Mouse (Mus musculus) limb, embryonic 15.5 days (tissue): ENCODE measurements around the gene Pabpc1l. TPM values are rescaled to one million over a fixed set of nuclear protein-coding genes. Genes with fewer than 3 reads are reported as not detected.
"Not testable (repeated sequence)": the region's sequence is repeated elsewhere in the genome, so short reads cannot be mapped to it uniquely, and the experiment has no call there.

ENCODE experiments used
- ATAC-seq: fragments of 200-750 bp; cut with Nextera tagmentation; 2 replicates; pipeline ENCODE4 v1.8.0; 2017; ENCODE audit warnings: low read depth, moderate TSS enrichment; ENCODE audit not compliant: insufficient number of reproducible peaks, low FRiP score, low TSS enrichment
- H3K27ac ChIP-seq: fragments of 300-500 bp; sonication (generic); 2 replicates; pipeline ENCODE4 v1.5.1; 2015; ENCODE audit warnings: moderate library complexity, mild to moderate bottlenecking, inconsistent platforms
- H3K27me3 ChIP-seq: fragments of 300-500 bp; sonication (generic); 2 replicates; pipeline ENCODE4 v1.6.1; 2015; ENCODE audit warnings: inconsistent platforms
- H3K36me3 ChIP-seq: fragments of 300-500 bp; sonication (generic); 2 replicates; pipeline ENCODE4 v1.6.1; 2015; ENCODE audit warnings: inconsistent platforms
- H3K4me1 ChIP-seq: fragments of 300-500 bp; sonication (generic); 2 replicates; pipeline ENCODE4 v1.6.1; 2015; ENCODE audit warnings: inconsistent platforms
- H3K4me2 ChIP-seq: fragments of 300-500 bp; sonication (generic); 2 replicates; pipeline ENCODE4 v1.6.1; 2015; ENCODE audit warnings: mild to moderate bottlenecking, inconsistent platforms
- H3K4me3 ChIP-seq: fragments of 300-500 bp; sonication (generic); 2 replicates; pipeline ENCODE4 v1.5.1; 2015; ENCODE audit warnings: mild to moderate bottlenecking, inconsistent platforms
- H3K9ac ChIP-seq: fragments of 300-500 bp; sonication (generic); 2 replicates; pipeline ENCODE4 v1.6.1; 2015; ENCODE audit warnings: inconsistent platforms
- H3K9me3 ChIP-seq: fragments of 300-500 bp; sonication (generic); 2 replicates; pipeline ENCODE4 v1.6.1; 2016; ENCODE audit warnings: inconsistent platforms
- WGBS: fragments of 180-500 bp; shearing (Covaris S2); methylation state at CpG from one replicate; pipeline ENCODE4 v1.1.7; 2015; 5-methylcytosine and 5-hydroxymethylcytosine counted together
- polyA plus RNA-seq: library from polyadenylated mRNA; unstranded; fragments of >200 nt; fragmentation: Nextera tagmentation; extraction: Ambion mirVana; gene quantifications from 2 replicates; pipeline ENCODE4 v1.2.1, GENCODE M21; 2015

Pabpc1l gene
- polyA plus RNA-seq, 1 experiment from 2014 or later, result 1.5 TPM

- no peak for ATAC-seq
- WGBS, result 93% methylated on average over 1 of the region's 1 CpGs
- peaks cover 3% of the 10 kb centered on the region for H3K4me1 ChIP-seq
- no peaks in the 10 kb centered on the region for H3K27me3 ChIP-seq
- no peak overlapping the region for H3K4me2 ChIP-seq
- no peak overlapping the region for H3K9ac ChIP-seq
- H3K9me3 ChIP-seq, result no peaks in the 10 kb centered on the region
- no peaks in the 10 kb centered on the region for H3K36me3 ChIP-seq
- no peak overlapping the region for H3K4me3 ChIP-seq
- no peak overlapping the region for H3K27ac ChIP-seq
Measured at GRCm38 (mm10) chr2:164038407-164039028, 13.3 kb downstream of the Pabpc1l start.

DNA sequence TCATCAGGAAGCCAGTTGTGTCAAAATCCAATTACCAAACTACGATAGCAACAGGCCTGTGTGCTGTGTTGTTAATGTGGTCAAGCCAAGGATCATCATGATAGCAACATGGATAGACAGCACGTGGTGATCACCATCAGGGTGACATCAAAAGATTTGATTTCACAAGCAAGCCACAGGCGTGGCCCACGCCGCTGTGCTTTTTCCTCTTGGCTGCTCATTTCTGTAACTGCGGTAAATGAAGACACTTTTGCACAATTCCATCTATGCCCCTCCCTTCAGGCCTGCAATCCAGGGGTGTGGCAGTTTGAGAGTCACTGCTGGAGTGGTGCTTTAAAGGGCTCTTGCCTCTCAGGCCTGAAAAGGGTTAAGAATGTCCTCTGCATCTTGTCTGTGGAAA lies 15.7 kb downstream of the Pabpc1l start:
- no peak overlapping the region for H3K4me3 ChIP-seq
- H3K4me1 ChIP-seq, result peaks cover 3% of the 10 kb centered on the region
- H3K9ac ChIP-seq, result no peak overlapping the region
- no peak overlapping the region for H3K4me2 ChIP-seq
- H3K27ac ChIP-seq, result no peak overlapping the region
- no peaks in the 10 kb centered on the region for H3K36me3 ChIP-seq
- WGBS, result 80% methylated on average over 6 of the region's 6 CpGs
- no peaks in the 10 kb centered on the region for H3K27me3 ChIP-seq
- no peak for ATAC-seq
- H3K9me3 ChIP-seq, result no peaks in the 10 kb centered on the region

DNA sequence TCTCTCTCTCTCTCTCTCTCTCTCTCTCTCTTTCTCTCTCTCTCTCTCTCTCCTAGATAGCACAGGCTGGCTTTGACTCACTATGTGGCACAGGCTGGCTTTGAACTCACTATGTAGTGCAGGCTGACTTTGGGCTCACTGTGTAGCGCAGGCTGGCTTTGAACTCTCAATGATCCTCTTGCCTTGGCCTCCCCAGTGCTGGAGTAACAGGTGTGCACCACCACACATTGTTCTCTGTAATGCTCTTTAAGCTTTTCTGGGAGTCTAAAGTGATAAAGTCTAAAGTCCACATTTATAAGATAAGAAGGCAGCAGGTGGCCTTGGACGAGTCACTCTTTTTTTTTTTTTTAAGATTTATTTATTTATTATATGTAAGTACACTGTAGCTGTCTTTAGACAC lies 16.3 kb downstream of the Pabpc1l start:
- ATAC-seq, result no peak
- 78% methylated on average over 2 of the region's 2 CpGs for WGBS
- H3K4me3 ChIP-seq, result no peak overlapping the region
- no peaks in the 10 kb centered on the region for H3K36me3 ChIP-seq
- H3K9me3 ChIP-seq, result no peaks in the 10 kb centered on the region
- no peaks in the 10 kb centered on the region for H3K27me3 ChIP-seq
- no peak overlapping the region for H3K4me2 ChIP-seq
- H3K4me1 ChIP-seq, result peaks cover 3% of the 10 kb centered on the region
- H3K27ac ChIP-seq, result no peak overlapping the region
- no peak overlapping the region for H3K9ac ChIP-seq

DNA sequence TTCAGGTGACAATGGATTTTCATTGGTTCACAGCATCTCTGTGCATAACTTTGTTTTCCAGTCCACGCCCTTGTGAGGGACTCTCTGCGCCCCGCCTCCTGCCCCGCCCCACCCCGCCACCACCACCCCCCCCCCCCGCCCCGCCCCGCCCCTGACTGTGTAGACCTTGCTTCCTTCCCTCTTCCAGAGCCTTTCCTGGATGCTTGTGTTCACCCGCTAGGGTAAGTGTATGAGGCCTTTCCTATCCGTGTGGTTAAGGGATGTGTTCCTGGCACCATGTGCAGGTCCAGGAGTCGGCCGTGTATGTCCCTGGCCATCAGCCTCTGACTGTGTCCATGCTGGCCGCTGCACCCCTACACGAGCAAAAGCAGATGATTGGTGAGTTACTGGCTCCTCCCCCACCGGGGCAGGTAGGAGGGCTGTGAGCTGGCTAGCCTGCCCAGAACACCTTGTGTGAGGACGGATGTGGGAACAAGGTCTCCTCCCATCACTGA lies 22.0 kb downstream of the Pabpc1l start:
- 4% methylated on average over 10 of the region's 16 CpGs for WGBS
- peak; percentile 37 for ATAC-seq
- Histone ChIP-seq H3K27me3 (no peaks in the 10 kb centered on the region), H3K27ac (no peak overlapping the region), H3K9me3 (no peaks in the 10 kb centered on the region), H3K4me1 (peaks cover 3% of the 10 kb centered on the region), H3K36me3 (peaks cover 9% of the 10 kb centered on the region), H3K9ac (no peak overlapping the region), H3K4me2 (peak overlapping the region; percentile 41), H3K4me3 (peak overlapping the region; percentile 28)

DNA sequence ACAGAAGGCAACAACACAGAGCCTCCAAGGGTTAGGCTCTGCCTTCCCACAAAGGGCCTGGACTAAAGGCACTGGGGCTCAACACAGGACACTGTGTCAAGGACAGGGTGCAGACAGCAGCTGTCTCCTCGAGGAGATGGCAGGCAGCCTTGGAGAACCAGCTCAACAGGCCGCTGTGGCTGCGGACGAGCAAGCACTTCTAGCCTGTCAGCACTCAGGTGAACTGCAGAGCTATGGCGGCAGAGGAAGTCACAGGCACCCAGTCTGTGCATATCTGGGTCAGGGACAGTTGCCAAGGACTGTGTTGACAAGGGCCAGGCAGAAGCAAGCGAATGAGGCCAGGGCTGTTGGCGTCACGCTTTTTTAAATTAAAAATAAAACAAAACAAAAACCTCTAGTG lies 28.5 kb downstream of the Pabpc1l start:
- no peak for ATAC-seq
- no peak overlapping the region for H3K4me3 ChIP-seq
- H3K27me3 ChIP-seq, result no peaks in the 10 kb centered on the region
- H3K27ac ChIP-seq, result no peak overlapping the region
- no peak overlapping the region for H3K4me2 ChIP-seq
- 88% methylated on average over 8 of the region's 8 CpGs for whole genome bisulfite sequencing
- H3K9me3 ChIP-seq, result no peaks in the 10 kb centered on the region
- H3K4me1 ChIP-seq, result no peaks in the 10 kb centered on the region
- no peak overlapping the region for H3K9ac ChIP-seq
- peaks cover 67% of the 10 kb centered on the region for H3K36me3 ChIP-seq

DNA sequence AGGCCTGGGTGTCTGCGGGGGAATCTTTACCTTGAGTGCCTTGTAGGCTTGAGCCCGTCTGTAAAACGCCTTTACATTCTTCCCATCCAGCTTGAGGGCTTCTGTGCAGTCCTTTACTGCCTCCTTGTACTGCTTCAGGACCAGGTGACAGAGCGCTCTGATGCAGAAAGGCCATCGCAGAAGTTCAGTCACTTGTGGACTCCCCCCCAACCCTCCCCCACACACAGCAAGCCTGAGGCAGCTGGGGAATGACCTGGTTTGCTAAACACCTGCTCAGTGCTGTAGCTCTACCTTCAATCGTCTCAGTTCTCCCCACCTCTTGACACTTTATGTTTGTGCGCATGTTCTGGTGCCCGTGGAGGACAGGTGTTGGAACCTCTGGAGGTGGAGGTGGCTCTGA lies 29.4 kb downstream of the Pabpc1l start:
- 86% methylated on average over 8 of the region's 8 CpGs for WGBS
- no peak for ATAC-seq

DNA sequence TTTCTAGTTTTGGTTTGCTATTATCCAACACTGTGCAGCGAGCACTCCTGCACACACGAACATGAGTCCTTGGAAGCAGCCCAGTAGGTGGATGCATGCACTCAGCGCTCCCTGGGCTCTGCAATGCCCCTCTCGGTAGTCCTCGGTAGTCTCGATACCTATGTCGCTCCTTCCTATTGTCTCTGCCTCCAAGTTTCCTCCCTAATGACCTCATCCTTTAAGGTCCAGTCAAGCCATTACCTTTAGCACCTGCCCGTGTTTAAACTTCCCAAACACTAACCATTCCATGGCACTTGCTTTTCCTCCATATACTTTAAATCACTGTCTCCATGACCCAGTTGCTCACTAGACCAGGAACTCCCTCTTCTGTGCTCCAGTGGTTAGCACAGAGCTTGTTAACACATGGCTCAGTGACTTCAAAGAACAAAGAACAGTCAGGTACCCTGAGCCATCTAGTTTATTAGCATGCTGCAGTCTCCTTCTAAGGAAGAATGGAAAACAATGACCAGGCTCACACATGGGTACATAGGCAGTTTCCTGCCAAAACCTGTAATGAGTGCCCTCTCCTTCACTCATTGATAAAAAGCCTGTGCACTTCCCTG lies 34.5 kb downstream of the Pabpc1l start:
- Histone ChIP-seq H3K9me3 (no peaks in the 10 kb centered on the region), H3K27ac (no peak overlapping the region), H3K4me1 (no peaks in the 10 kb centered on the region), H3K9ac (no peak overlapping the region), H3K4me3 (no peak overlapping the region), H3K36me3 (peaks cover 88% of the 10 kb centered on the region), H3K4me2 (no peak overlapping the region), H3K27me3 (no peaks in the 10 kb centered on the region)
- WGBS, result 91% methylated on average over 8 of the region's 8 CpGs
- no peak for ATAC-seq

More for the DNA sequence above, 29.4 kb downstream of the Pabpc1l start:
- no peaks in the 10 kb centered on the region for H3K4me1 ChIP-seq
- no peak overlapping the region for H3K27ac ChIP-seq
- no peaks in the 10 kb centered on the region for H3K9me3 ChIP-seq
- no peak overlapping the region for H3K4me3 ChIP-seq
- no peaks in the 10 kb centered on the region for H3K27me3 ChIP-seq
- peaks cover 76% of the 10 kb centered on the region for H3K36me3 ChIP-seq
- H3K9ac ChIP-seq, result no peak overlapping the region
- H3K4me2 ChIP-seq, result no peak overlapping the region

- Histone ChIP-seq H3K9ac (peak within 1 kb of the TSS; percentile 89), H3K9me3 (no peaks in the 10 kb centered on the region), H3K4me2 (peak within 1 kb of the TSS; percentile 89), H3K4me3 (peak within 1 kb of the TSS; percentile 97), H3K27me3 (no peaks in the 10 kb centered on the region), H3K36me3 (peaks cover 13% of the 10 kb centered on the region), H3K4me1 (peaks cover 25% of the 10 kb centered on the region), H3K27ac (peak within 1 kb of the TSS; percentile 89)
- WGBS, result under 1% methylated on average over 45 of the region's 45 CpGs
- peak; percentile 23 for ATAC-seq
Measured at GRCm38 (mm10) chr2:164070142-164070764, 45.0 kb downstream of the Pabpc1l start, which contains the start of gene Stk4. Stk4 (plus strand) TSS chr2:164070322.

GRCm38 (mm10) chr2:164070765-164071436 lies 45.7 kb downstream of the Pabpc1l start, which contains the start of gene Tomm34:
Tomm34 (minus strand) TSS chr2:164071169.
- Histone ChIP-seq H3K4me1 (peaks cover 27% of the 10 kb centered on the region), H3K27ac (peak within 1 kb of the TSS; percentile 89), H3K9me3 (no peaks in the 10 kb centered on the region), H3K36me3 (peaks cover 7% of the 10 kb centered on the region; the same call in 1 of the 2 replicates), H3K4me2 (peak within 1 kb of the TSS; percentile 89), H3K4me3 (peak within 1 kb of the TSS; percentile 97), H3K9ac (peak within 1 kb of the TSS; percentile 89), H3K27me3 (no peaks in the 10 kb centered on the region)
- WGBS, result 1% methylated on average over 55 of the region's 55 CpGs
- peak; percentile 96 for ATAC-seq

DNA sequence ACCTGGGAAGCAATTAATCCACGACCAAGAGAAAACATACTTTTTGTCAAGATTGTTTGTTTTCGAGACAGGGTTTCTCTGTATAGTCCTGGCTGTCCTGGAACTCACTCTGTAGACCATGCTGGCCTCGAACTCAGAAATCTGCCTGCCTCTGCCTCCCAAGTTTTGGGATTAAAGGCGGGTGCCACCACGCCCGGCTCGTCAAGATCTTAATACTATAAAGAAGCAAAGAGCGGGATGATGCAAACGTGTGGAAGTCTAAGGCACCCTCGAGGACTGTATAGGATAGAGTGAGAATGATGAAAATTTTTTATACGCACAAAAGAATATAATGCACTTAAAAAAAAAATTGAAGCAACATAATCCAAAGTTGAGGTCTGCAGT lies 46.2 kb downstream of the Pabpc1l start:
- H3K27ac ChIP-seq, result peak overlapping the region; percentile 89
- not testable (repeated sequence) for ATAC-seq, H3K36me3 ChIP-seq, H3K9me3 ChIP-seq, H3K27me3 ChIP-seq, H3K9ac ChIP-seq
- H3K4me3 ChIP-seq, result peak overlapping the region; percentile 97
- H3K4me1 ChIP-seq, result peaks cover 27% of the 10 kb centered on the region
- 75% methylated on average over 11 of the region's 11 CpGs for WGBS
- H3K4me2 ChIP-seq, result peak overlapping the region; percentile 89

DNA sequence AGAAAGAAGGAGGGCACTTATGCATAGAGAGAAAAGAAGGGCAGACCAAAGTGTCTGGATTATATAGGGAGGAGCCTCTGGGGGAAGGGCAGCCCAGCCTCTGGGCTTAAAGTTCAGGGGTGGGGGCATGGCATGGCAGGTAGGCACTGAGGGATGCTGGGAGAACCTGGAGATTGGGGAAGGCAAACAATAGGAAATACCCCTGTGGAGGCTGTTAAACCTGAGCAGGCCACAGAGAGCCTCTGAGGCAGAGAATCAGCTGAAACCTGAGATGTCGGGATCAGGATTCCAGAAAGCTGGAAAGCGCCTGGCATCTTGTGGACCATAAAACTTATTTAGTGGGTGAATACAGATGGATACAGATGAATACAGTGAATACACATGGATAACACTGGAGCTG lies 46.9 kb downstream of the Pabpc1l start:
- no peaks in the 10 kb centered on the region for H3K27me3 ChIP-seq
- no peak overlapping the region for H3K4me3 ChIP-seq
- no peak overlapping the region for H3K4me2 ChIP-seq
- 28% methylated on average over 2 of the region's 2 CpGs for WGBS
- peaks cover 2% of the 10 kb centered on the region; the same call in 1 of the 2 replicates for H3K36me3 ChIP-seq
- H3K9me3 ChIP-seq, result no peaks in the 10 kb centered on the region
- peaks cover 27% of the 10 kb centered on the region for H3K4me1 ChIP-seq
- H3K27ac ChIP-seq, result no peak overlapping the region
- ATAC-seq, result no peak
- H3K9ac ChIP-seq, result no peak overlapping the region

DNA sequence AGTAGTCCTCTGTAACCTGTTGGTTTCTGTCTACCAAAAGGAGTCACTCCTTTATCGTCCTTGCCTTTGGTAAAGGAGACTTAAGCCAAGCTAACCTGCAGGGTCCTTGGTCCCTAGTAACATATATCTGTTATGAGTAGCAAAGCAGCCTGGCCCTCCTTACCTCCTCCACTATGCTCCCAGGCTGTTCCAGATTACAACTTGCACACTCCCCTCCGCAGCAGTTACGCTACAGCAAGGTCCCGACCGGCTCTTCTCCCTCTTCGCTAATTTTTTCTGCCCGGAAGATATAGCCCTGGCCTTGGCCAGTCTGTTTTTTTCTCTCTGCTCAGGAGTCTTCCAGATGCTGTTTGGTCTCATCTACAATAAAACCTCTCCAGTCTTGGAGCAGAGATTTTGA lies 47.9 kb downstream of the Pabpc1l start:
- no peak overlapping the region for H3K4me2 ChIP-seq
- H3K36me3 ChIP-seq, result no peaks in the 10 kb centered on the region
- peaks cover 27% of the 10 kb centered on the region for H3K4me1 ChIP-seq
- no peaks in the 10 kb centered on the region for H3K27me3 ChIP-seq
- ATAC-seq, result no peak
- H3K9ac ChIP-seq, result no peak overlapping the region
- no peak overlapping the region for H3K4me3 ChIP-seq
- H3K27ac ChIP-seq, result no peak overlapping the region
- H3K9me3 ChIP-seq, result no peaks in the 10 kb centered on the region
- WGBS, result 84% methylated on average over 7 of the region's 7 CpGs
